Mouse (Mus musculus) T-cell, adult 2 months (primary cell): ENCODE data around the gene Hist1h3a.
"Not testable (repeated sequence)": the region's sequence is repeated elsewhere in the genome, so short reads cannot be mapped to it uniquely, and the experiment has no call there.

Source experiments
- DNase-seq: peaks from one replicate; pipeline ENCODE4 v3.0.0; 2022; ENCODE audit warnings: low spot score

The Hist1h3a gene

GRCm38 (mm10) chr13:23742007-23742406, 20.2 kb downstream of the Hist1h3a start:
- no peak for DNase-seq

GRCm38 (mm10) chr13:23740910-23741309, 21.3 kb downstream of the Hist1h3a start:
- DNase-seq = no peak

- DNase-seq = no peak
These were observed 21.8 kb downstream of the Hist1h3a start for GRCm38 (mm10) chr13:23740256-23740840.

DNA sequence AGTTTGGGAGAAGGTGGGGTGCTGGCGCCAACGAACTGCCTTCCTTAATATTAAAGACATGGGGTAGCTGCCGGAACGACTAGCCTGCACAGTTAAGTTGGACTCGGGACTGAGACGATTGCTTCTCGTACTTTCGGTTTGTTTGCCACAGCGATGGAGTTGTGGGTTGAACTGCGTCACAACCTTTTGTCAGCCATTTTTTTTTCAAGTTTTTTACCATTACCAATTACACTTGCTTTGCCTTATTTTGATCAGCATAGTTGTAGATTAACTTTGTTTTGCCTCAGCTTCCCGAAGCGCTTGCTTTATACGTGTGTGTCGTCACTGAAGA, 22.3 kb downstream of the Hist1h3a start:
- DNase-seq = no peak

- DNase-seq = peak; percentile 93
These were observed 22.9 kb downstream of the Hist1h3a start for GRCm38 (mm10) chr13:23739069-23739921.

DNA sequence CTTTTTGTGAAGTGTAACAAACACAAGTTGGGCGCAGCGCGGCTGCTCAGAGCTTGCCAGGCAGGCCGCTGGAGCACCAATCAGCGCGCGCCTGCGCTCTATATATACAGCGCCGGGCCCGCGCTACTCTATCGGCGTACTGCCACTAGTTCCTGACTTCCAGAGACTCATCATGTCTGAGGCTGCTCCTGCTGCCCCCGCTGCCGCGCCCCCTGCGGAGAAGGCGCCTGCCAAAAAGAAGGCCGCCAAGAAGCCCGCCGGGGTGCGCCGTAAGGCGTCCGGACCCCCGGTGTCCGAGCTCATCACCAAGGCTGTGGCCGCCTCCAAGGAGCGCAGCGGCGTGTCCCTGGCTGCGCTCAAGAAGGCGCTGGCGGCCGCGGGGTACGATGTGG, 23.5 kb downstream of the Hist1h3a start, which contains the start of gene Hist1h1c:
Gene Hist1h1c, plus strand, starts transcription at position 132 of the 392 bp plus-strand sequence.
- peak; percentile 92 for DNase-seq

DNA sequence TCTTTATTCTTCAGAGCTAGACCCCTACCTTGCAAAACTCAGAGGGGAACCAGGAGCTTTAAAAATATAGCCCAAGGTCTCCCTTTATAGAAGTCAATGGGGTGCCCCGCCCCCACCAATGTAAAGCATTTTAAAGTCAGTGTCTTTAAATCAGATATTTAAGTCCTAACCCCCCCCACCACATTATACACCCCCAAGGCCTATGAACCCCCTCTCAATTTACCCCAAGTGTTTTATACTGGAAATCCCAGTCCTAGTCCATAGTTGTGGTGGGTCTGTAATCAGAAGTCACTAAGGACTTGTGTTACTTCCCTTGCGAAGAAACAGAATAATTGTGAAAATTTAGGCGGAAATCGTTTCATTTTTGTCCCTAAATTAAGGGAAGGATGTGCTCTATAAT, 24.1 kb downstream of the Hist1h3a start:
- no peak for DNase-seq

DNA sequence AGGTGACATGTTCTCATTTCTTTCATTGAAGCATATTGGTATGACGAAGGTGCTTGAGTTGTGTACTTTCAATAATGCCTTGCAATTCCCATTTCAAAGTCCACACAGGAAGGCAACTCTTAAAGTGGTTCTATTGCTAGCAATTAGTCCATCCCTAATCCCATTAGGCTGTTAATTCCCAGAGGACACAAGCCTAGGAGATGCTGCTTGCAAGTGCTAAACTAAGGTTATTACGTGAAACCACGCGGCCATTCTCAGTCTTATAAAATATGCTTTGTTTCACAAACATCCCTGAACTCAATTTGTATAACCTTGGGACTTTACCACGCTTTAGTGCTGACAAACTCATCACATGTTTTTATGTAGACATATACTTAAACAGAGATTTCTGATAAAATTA, 25.1 kb downstream of the Hist1h3a start:
- no peak for DNase-seq

DNA sequence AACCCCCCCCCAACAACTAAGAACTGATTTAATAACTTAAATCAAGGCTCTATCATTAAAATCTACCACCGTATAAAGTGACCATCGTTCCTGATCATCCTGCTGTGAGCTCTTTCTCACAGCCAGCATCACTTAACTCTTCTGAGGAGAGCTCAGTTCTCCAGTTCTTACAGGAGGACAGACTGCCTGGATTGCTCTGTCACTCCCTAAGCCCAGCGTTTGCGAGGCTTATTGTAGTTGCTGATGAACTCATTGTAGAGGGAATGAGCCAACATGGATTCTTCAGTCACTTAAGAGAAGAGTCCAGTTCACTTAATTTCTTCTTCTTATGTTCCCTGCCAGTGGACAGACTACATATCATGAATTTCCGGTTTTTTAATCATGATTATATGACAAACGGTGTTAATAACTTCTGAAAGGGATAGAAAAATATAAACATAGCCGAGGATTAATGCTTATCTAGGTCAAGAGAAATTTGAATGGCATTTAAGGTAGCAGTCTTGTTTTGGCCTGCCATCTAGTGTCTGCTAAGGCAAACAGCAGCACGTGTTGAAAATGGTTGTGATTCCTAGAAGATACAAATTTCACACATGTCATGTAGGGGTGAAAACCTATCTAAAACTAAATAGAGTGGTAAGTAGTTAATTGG, 29.9 kb downstream of the Hist1h3a start:
- peak; percentile 40 for DNase-seq

DNA sequence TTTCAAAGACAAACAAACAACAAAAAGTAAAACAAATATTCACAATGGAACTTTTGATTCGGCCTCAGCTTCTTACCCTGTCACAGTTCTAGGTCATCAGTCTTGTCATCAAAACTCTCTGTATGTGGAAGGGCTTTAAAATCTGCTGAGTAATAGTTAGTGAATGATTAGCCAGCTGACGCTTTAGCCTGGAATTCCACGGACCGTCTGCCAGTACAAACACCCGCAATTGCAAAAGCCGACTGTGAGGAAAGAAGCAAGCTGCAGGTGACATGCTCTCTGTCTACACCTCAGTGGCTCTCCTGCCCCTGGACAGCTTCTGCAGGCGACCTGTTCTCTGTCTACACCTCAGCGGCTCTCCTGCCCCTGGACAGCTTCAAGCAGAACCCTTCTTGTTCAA, 31.7 kb downstream of the Hist1h3a start:
- DNase-seq = no peak

DNA sequence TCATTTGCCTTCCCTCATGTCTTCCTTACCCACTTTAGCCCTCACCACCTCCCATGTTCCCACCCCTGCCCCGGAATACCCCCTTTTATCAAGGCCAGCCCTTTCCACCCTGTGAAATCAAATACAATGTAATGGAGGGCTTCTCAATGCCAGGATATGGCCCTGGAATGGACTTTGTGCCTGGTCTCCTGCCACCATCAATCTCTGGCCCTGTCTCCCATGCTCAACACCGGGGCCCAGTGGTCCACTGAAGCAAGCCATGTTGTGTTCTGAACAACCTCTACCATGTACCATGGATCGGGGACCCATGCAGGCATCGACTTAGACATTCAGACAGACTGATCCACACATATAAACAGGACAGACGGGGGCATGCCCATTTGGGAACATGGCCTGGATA, 32.5 kb downstream of the Hist1h3a start:
- no peak for DNase-seq

DNA sequence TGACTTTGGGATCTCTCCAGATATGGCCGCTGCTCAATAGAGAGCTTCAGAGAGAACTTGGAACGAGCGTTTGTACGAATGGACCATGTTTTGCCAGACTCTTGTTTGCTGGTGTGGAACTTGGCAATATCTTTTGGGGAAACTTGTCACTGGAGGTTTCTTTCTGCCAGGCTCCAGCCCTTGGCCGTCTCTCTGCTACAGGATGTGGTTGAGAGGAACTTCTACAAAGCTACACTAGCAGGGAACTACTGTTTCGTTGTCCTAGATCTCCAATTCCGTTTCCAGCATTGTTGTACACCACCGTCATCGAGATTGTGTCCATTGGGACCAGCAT, 33.0 kb downstream of the Hist1h3a start:
- DNase-seq = no peak

GRCm38 (mm10) chr13:23728472-23729191, 33.6 kb downstream of the Hist1h3a start:
- no peak for DNase-seq

DNA sequence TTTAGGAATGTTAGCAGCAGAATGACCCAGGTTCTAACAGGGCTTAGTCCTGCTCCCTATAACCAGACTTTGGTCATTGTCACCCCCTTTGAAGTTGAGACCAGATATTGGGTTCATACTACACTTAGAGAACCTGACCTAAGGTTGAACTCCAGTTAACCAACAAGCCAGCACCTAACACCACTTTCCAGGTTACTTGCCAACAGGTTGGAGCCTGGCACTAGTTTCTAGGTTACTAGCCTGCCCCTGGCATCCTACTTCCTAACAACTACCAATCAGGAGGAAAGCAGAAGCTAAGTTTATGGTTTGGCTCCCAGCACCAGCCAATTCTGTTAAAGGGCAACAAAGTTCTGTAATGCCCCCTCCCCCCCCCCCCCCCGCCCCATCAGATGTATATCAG, 37.0 kb downstream of the Hist1h3a start:
- DNase-seq = no peak

- no peak for DNase-seq
These were observed 37.9 kb downstream of the Hist1h3a start for GRCm38 (mm10) chr13:23724239-23724638.

- not testable (repeated sequence) for DNase-seq
These were observed 44.5 kb downstream of the Hist1h3a start for GRCm38 (mm10) chr13:23717593-23718245.

DNA sequence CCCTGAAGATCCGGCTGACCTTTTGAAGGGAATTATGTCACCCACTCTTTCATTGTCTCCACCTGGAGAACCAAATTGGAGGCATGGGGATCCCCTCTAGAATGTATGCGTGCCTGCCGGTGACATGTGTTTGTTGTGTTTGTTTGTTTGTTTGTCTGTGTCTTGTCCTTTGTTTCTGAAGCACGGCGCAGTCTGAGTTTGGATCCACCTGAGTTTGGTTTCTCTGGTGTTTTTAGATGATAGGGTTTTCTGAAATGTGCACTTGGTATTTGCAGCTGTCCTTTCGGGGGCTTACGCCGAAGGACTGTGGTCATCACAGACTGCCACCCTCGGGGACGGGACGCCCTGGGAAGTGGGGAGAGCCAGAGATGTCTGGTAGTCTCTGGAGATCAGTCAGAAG, 45.0 kb downstream of the Hist1h3a start:
- no peak for DNase-seq

GRCm38 (mm10) chr13:23716261-23717042, 45.7 kb downstream of the Hist1h3a start:
- no peak for DNase-seq
